Mouse (Mus musculus): ENCODE data around the gene Arhgap8.

- TF ChIP-seq CTCF (IDR thresholded peaks at IDR 0.05; ENCODE audit: extremely low read depth, insufficient read depth, low read length): no peak
- TF ChIP-seq POLR2A (IDR thresholded peaks at IDR 0.05; ENCODE audit: extremely low read depth, insufficient read depth, low read length): no peak
These were observed 101.0 kb downstream of the Arhgap8 start for GRCm38 (mm10) chr15:84820811-84821210.

All from cortical plate, adult 2 months (tissue).